Mouse (Mus musculus): ENCODE measurements around the gene 1700023F06Rik. TPM values are rescaled to one million over a fixed set of nuclear protein-coding genes. Genes with fewer than 3 reads are reported as not detected.

The 1700023F06Rik gene
- total RNA-seq, 1 experiment from 2014 or later: not detected

DNA sequence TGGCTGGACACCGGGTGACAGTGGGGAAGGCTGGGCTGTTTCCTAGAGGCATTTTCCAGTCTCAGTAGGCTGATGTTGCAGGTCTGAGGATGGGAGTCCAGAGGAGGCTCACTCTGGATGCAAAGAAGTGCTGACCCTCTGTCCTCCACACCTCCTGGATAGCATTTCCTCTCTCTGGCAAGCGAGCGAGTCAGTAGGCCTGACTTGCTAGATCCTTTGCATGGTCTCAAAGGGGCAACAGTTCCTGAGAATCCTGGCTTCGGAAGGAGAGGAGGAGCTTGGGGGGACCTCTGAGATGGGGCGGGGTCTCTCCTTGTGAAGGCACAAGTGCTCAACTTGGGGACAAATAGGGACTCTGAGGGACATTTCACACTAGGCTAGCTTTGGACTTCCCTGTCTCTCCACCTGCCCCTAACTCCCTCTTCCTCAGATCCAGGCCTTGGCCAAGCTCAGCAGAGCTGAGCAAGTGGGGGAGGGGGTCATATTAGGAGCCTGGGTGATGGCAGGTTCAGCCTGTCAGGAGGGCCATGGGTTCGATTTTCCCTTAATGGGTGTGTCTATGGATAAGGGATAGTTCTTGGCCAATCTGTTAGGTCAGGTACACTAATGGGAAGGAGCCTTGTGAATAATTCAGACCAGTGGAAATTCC lies 35.8 kb downstream of the 1700023F06Rik start:
- ATAC-seq (replicated peaks; ENCODE audit: insufficient number of reproducible peaks, low FRiP score, low TSS enrichment, poor library complexity, severe bottlenecking): no peak

DNA sequence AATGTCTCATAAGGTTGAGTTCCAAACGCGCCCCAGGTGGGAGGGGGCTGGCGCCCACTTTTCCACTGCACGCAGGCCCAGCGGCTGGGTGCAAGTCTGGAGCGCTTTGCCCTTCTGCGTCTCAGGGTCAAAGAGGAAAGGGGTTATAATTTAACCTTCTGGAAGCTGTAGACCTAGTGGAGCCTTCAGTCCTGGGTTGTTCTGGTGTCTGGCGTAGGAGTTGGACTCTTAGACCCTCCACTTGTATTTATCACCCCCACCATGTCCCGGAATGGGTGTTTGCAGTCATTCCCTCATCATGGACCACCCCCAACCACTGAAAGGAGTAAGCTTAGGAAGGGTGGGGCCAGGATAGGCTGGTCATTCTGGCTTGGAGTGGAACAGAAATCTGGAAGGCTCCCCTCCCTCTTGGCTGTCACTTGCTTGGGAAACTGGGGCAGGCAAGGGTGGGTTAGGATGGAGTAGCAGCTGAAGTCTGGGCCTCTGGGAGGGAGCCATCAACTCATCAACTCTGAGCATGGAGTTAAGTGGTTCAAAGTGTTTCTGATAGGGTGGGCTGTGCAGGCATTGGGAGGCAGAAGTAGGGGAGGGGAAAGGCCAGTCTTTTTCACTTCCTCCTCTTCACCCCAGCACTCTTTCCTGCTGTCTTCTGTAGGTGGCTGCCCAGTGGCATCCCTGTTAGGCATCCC lies 36.5 kb downstream of the 1700023F06Rik start:
- ATAC-seq (replicated peaks; ENCODE audit: insufficient number of reproducible peaks, low FRiP score, low TSS enrichment, poor library complexity, severe bottlenecking): peak; percentile 9

DNA sequence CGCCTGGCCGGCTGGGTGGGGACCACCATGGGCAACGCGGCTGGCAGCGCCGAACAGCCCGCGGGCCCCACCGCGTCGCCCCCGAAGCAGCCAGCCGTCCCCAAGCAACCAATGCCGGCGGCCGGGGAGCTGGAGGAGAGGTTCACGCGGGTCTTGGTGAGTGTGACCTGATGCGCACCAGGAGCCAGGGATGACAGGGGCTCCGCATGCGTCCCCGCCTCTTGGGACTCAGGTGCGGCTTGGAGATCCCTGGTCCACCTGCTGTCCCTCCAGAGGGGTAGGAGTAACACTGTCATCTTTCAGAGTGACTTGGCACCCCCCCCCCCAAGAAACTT lies 37.1 kb downstream of the 1700023F06Rik start:
- no peak for ATAC-seq (replicated peaks; ENCODE audit: insufficient number of reproducible peaks, low FRiP score, low TSS enrichment, poor library complexity, severe bottlenecking)

DNA sequence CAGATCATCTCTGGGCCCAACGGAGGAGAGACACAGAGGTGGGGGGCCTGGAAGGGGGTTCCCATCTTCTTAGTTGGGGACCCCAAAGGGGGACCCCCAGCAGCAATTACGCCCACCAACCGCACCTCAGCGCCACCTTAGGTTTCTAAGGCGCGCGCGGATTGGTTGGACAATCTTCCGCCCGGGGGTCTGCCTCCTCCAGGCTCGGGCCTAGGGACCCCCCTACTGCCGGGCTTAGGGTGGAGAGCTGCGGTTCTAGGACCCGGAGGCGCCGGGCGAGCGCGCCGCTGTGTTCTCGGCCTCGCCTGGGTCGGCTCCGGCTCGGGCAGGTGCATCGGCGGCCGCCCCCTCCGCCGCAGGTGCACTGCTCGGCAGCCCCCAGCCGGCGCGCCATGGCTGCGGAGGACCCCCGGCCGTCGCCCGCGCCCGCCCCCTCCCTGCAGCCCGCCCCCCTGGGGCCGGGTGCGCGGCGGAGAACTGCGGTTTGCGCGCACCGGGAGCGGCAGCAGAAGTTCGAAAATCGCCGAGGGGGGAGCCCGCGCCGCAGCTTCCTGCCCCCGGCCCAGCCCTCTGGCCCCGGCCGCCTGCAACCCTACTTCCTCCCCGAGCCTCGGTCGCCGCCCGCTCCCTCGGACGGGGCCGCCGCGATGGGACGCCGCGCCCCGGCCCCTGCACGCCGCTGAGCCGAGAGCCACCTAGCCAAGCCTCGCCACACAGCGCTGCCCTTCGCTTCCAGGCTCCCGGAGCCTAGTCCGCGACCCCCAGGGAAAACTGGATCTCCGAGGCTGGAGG lies 37.7 kb downstream of the 1700023F06Rik start, which contains the start of gene Fmnl1:
TSS of gene Fmnl1 (plus strand) at position 614 of the 792 bp plus-strand sequence.
- no peak for ATAC-seq (replicated peaks; ENCODE audit: insufficient number of reproducible peaks, low FRiP score, low TSS enrichment, poor library complexity, severe bottlenecking)

DNA sequence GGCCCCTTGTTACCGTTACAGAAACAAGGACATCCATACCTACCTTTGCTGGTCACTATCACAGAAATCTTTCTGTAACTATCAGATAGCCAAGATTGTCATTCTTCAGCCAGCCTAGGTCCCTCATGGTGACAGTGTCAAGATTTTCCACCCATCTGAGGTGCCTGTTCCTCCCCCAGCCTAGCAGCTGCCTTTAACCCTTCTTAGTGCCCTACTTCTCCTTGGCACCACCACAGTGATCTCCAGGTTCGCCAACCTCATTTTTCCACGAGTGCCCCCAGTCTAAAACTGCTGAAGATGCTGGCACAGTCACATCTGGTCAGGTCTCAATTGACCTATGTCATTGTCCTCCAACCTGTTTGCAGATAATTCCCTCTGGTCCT lies 38.3 kb downstream of the 1700023F06Rik start:
- no peak for ATAC-seq (replicated peaks; ENCODE audit: insufficient number of reproducible peaks, low FRiP score, low TSS enrichment, poor library complexity, severe bottlenecking)

DNA sequence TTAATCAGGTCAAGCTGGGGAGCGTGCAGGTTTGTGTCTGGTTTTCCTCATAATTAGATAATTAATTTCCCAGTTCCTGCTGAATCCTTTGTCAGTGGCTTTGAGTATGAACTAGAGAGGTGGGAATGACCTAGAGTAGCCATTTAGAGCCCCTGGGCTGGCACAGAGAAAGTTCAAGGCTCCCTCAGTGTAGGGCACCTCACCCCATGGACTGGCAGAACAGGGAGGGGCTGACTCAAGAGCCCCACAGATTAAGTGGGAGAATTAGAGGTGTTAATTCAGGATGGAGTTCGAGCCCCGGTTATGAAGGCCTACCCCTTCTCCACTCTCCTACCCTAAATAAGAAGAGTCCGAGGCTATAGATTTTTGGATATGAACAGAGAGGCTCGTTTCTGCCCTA lies 38.7 kb downstream of the 1700023F06Rik start:
- ATAC-seq (replicated peaks; ENCODE audit: insufficient number of reproducible peaks, low FRiP score, low TSS enrichment, poor library complexity, severe bottlenecking): no peak

DNA sequence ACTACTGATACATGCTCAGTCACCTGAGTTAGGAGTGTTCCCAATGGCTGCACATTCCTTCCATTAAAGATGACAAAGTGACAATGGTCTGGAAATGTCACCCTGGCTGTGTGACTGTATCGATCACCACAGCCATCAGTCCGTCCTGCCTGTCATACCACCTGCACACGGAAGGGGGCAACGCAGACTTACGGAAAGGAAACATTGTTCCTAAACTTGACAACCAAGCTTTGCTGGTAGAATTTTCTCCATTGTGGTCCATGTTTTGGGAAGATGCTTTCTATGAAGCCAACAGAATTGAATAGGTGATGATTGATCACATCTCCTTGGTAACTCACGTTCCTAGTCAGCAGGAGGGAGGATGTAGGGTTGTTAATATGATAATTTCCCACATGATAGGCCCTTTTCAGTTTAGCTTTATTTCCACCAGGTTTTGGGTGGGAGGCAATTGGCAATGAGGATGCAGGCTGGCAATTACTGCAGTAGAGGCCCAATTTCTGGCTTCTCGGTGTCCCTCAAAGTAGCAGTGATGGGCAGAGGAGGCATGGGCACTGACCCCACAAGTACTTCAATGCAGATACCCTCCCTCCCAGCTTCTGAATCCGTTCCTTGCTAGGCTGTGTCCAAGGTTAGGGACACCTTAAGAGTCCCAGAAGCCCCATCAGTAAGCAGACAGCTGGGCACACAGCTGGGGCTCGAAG lies 39.5 kb downstream of the 1700023F06Rik start:
- peak; percentile 30 for ATAC-seq (replicated peaks; ENCODE audit: insufficient number of reproducible peaks, low FRiP score, low TSS enrichment, poor library complexity, severe bottlenecking)

DNA sequence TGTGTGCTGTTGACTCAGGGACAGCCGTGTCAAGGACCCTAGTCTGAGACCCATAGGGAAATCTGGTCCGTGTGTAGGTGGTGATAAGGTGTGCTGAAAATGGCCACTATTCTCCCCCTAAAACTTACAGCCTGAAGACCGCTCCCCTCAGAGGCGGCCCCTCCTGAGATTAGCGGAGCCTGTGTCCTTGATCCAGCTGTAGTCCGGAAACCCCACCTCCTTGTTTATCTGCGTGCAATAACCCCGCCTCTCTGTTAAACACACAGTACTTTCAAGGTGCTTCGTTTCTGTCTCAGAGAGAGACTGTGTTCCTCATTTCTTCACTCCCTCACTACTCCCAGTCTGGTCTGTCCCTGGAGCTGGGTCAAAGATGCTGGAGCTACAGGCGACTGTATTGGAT lies 44.0 kb downstream of the 1700023F06Rik start:
- ATAC-seq (replicated peaks; ENCODE audit: insufficient number of reproducible peaks, low FRiP score, low TSS enrichment, poor library complexity, severe bottlenecking): no peak

DNA sequence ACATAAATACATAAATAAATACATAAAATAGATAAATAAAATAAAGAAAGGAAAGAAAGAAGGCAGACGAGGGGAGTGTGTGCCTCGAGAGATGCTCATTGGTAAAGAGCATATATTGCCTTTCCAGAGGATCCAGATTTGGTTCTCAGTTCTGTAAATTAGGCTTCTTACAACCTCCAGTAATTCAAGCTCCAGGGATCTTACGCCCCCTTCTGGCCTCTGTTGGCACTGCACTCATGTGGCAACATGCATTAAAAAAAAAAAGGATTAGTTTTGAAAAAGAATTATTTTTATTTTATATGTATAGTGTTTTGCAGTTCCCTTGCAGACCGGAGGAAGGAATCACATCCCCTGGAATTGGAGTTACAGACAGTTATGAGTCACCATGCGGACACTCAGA lies 46.2 kb downstream of the 1700023F06Rik start:
- ATAC-seq (replicated peaks; ENCODE audit: insufficient number of reproducible peaks, low FRiP score, low TSS enrichment, poor library complexity, severe bottlenecking): no peak

DNA sequence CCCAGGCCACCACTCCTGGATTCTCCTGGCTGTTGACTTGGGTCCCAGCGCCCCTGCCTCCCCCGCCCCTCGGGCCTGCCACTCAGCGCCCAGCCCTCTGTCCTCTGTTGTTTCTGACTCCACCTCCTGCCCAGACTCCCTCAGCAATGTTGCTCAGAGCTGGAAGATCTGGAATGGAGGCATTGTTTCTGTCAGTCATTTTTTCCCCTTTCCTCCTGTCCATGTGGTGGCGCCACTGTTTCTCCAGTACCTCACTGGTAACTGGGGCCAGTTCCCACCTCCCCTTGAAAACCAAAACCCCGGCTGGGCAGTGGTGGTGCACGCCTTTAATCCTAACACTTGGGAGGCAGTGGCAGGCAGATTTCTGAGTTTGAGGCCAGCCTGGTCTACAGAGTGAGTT lies 46.9 kb downstream of the 1700023F06Rik start:
- ATAC-seq (replicated peaks; ENCODE audit: insufficient number of reproducible peaks, low FRiP score, low TSS enrichment, poor library complexity, severe bottlenecking): no peak

DNA sequence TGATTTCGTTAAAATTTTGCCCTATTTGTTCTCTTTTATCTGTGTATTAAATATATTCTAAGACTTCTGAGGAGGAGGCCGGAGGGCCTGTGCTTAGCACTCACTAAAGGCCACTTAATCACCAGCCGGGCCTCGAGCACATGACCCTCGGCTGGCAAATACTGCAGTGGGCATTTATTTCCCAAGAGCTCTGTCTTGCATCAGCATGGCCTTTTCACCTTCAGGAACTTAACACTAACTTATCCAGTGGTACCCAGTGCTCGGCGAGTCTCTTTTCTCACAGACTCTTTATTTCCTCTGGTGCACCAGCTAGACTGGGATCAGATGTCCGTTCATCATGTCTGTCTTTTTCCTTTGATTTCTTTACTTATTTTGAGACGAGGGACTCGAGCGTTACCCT lies 47.6 kb downstream of the 1700023F06Rik start:
- ATAC-seq (replicated peaks; ENCODE audit: insufficient number of reproducible peaks, low FRiP score, low TSS enrichment, poor library complexity, severe bottlenecking): no peak

DNA sequence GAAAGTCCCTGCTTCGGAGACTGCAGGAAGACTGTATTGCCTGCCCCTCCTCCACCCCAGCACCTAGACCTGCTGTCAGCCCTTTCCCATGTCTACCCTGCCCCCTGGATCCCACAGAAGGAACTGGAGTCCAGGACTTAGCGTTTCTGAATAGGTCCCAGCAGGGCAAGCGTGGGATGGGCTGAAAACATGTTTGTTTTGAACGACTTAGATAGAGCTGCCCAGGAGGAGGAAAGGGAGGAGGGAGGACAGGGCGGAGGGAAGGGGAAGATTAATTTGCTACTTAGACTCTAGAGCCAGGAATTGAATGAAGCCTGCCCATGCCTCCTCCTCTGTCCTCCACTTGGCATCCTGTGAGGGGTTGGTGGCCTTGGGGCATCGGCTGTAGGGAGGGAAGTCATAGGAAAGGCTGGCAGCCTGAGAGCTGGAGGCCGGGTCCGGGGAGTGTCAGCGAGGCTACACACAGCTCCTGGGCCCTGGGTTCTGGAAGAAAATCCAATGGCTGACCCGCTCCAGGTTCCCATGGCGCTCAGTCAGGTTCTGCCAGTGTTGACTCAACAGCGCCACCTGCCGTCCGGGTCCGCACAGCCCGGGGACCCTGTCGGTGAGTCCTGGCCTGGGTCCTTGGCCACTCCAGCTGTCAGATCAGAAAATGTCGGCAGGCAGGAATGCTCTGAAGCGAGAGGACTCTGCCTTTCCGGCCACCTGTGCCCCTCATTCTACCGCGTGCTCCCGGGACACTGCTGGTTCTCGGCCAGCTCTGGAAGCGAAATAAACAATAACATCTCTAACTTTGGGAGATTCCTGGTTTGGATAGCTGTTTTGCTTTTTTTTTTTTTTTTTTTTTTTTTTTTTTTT lies 49.5 kb downstream of the 1700023F06Rik start:
- ATAC-seq (replicated peaks; ENCODE audit: insufficient number of reproducible peaks, low FRiP score, low TSS enrichment, poor library complexity, severe bottlenecking): peak; percentile 93

DNA sequence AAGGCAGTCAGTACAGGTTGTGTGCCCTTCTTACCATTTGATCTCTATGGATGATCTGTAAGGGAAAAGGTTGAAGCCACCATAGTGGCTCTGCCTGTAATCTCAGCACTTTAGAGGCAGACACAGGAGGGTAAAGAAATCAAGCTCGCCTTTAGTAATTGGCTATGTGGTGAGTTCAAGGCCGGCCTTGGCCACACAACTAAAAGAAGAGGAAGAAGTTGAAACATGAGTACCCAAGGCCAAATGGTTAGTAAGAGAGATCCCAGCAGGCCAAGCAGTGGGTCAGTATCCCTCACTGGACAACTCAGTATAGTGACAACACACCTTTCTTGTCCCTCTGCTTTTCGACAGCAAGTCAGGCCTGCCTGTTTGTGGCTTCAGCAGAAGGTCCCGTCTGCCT lies 58.6 kb downstream of the 1700023F06Rik start:
- ATAC-seq (replicated peaks; ENCODE audit: insufficient number of reproducible peaks, low FRiP score, low TSS enrichment, poor library complexity, severe bottlenecking): no peak

Other genes with a start within 250 kb of the 1700023F06Rik start
- 54.9 to 60.7 TPM (median 55.9 TPM) in 3 replicates for gene Nmt1, start 180.4 kb downstream of the 1700023F06Rik start, total RNA-seq (2017)
- gene Dcakd, start 180.2 kb downstream of the 1700023F06Rik start, total RNA-seq (2017): 15.5 to 32.4 TPM (median 15.8 TPM) in 3 replicates
- gene Plcd3, start 106.9 kb downstream of the 1700023F06Rik start, total RNA-seq (2017): 0.97 TPM in 1 of 3 replicates, not detected in the others
- gene Acbd4, start 106.9 kb downstream of the 1700023F06Rik start, total RNA-seq (2017): 21.8 to 32.6 TPM (median 28.3 TPM) in 3 replicates
- gene Hexim1, start 92.3 kb downstream of the 1700023F06Rik start, total RNA-seq (2017): 90.9 to 99.4 TPM (median 96.2 TPM) in 3 replicates
- gene Hexim2, start 76.1 kb downstream of the 1700023F06Rik start, total RNA-seq (2017): 0.87 to 2.5 TPM in 2 of 3 replicates, not detected in the other
- gene Fmnl1, start 37.5 kb downstream of the 1700023F06Rik start, total RNA-seq (2017): 189 to 455 TPM (median 252 TPM) in 3 replicates
- gene Spata32, start 9.9 kb upstream of the 1700023F06Rik start, total RNA-seq (2017): not detected in 3 replicates
- 72.0 to 89.0 TPM (median 88.0 TPM) in 3 replicates for gene Map3k14, start 58.9 kb upstream of the 1700023F06Rik start, total RNA-seq (2017)
- 59.2 to 68.0 TPM (median 67.2 TPM) in 3 replicates for gene Arhgap27, start 155.1 kb upstream of the 1700023F06Rik start, total RNA-seq (2017)
- 8.9 to 19.9 TPM (median 12.6 TPM) in 3 replicates for gene Plekhm1, start 204.1 kb upstream of the 1700023F06Rik start, total RNA-seq (2017)

All from monocyte, adult 5-6 weeks (primary cell).